18 mouse cellular contexts compared by ENCODE assay signal in the genomic region with DNA sequence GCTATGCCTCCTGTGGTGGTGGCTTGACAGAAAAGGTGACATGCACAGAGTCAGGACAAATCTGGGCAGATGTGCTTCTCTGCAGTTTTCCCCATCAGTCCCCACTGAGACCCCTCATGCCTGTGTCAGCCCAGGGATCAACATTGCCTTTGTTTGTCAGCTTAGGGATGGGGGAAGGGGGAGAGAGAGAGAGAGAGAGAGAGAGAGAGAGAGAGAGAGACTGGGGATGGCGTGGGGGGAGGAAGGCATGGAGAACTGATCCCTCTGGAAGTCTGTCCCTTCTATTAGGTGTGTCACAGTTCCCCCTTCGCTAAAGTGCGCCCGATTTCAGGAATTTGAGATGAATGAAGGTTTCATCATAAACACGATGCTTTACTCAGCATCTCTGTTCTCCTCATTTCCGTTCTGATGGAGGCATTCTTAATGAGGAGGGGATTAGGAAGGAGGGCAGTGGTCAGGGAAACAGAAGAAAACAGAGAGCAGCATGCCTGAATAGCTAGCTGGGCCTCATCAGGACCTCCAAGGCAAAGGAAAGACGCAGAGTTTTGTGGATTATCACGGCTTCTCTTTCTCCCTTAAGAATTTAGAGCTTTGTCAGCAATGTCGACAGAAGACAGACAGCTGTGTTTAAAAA. TPM values are rescaled to one million over a fixed set of nuclear protein-coding genes. Genes with fewer than 3 reads are reported as not detected.
A peak's percentile ranks its signal among the peaks of the same experiment; 100 is the strongest.
DNase-seq lines count a peak whose midpoint lies in the region; ATAC-seq and TF ChIP-seq lines count a peak whose summit lies in the region.
"Had no signal": no experiment of that assay in that cellular context is flagged by ENCODE, and none has a peak within 500 bp of the region (broad histone marks: within the 10 kb centered on the region; RNA-seq: fewer than 3 reads in every experiment).

No protein-coding gene starts in this region.

- no peaks in the 10 kb centered on the region for H3K36me3 ChIP-seq in hindbrain, embryonic 12.5 days
- no peaks in the 10 kb centered on the region for H3K36me3 ChIP-seq in hindbrain, postnatal 0 days (ENCODE audit: insufficient read depth, low read length)
- no peaks in the 10 kb centered on the region for H3K36me3 ChIP-seq in hindbrain, embryonic 13.5 days
- H3K36me3 ChIP-seq in neural tube, embryonic 15.5 days: no peaks in the 10 kb centered on the region
- H3K36me3 ChIP-seq in kidney, embryonic 16.5 days (ENCODE audit: insufficient read depth, low read length): peaks cover 4% of the 10 kb centered on the region; the same call in 1 of the 2 replicates
- H3K36me3 ChIP-seq: embryonic facial prominence, embryonic 12.5 days; liver, embryonic 13.5 days had no signal

- H3K9ac ChIP-seq in hindbrain, embryonic 12.5 days: no peak overlapping the region
- no peak overlapping the region for H3K9ac ChIP-seq in hindbrain, postnatal 0 days (replicated peaks; ENCODE audit: low read length)
- H3K9ac ChIP-seq in hindbrain, embryonic 13.5 days: peak overlapping the region; percentile 49
- H3K9ac ChIP-seq in neural tube, embryonic 15.5 days (replicated peaks): no peak overlapping the region
- H3K9ac ChIP-seq in kidney, embryonic 16.5 days (replicated peaks; ENCODE audit: low read length): no peak overlapping the region
- H3K9ac ChIP-seq: embryonic facial prominence, embryonic 12.5 days; liver, embryonic 13.5 days had no signal

- H3K4me3 ChIP-seq in hindbrain, embryonic 12.5 days: no peak overlapping the region
- no peak overlapping the region for H3K4me3 ChIP-seq in hindbrain, postnatal 0 days (ENCODE audit: low read length)
- no peak overlapping the region for H3K4me3 ChIP-seq in hindbrain, embryonic 13.5 days
- H3K4me3 ChIP-seq in neural tube, embryonic 15.5 days (replicated peaks): no peak overlapping the region
- no peak overlapping the region for H3K4me3 ChIP-seq in kidney, embryonic 16.5 days (ENCODE audit: low read length)
- H3K4me3 ChIP-seq: embryonic facial prominence, embryonic 12.5 days; liver, embryonic 13.5 days; myocyte had no signal

- WGBS in hindbrain, embryonic 12.5 days: 14% methylated on average over 9 of the region's 9 CpGs
- 17% methylated on average over 9 of the region's 9 CpGs for WGBS in hindbrain, postnatal 0 days
- 14% methylated on average over 9 of the region's 9 CpGs for WGBS in hindbrain, embryonic 13.5 days
- WGBS in neural tube, embryonic 15.5 days: 21% methylated on average over 9 of the region's 9 CpGs
- WGBS in kidney, embryonic 16.5 days: 32% methylated on average over 9 of the region's 9 CpGs

- ATAC-seq in hindbrain, embryonic 12.5 days (ENCODE audit: low FRiP score): peak; percentile 62
- ATAC-seq in hindbrain, postnatal 0 days: no peak
- ATAC-seq in hindbrain, embryonic 13.5 days (ENCODE audit: low FRiP score): peak; percentile 72
- peak; percentile 42; the same call in 1 of the 2 replicates for ATAC-seq in neural tube, embryonic 15.5 days (ENCODE audit: low FRiP score)
- no peak for ATAC-seq in kidney, embryonic 16.5 days (ENCODE audit: low FRiP score, low TSS enrichment)

- TF ChIP-seq CTCF in hindbrain, postnatal 0 days (IDR thresholded peaks at IDR 0.05; ENCODE audit: low read depth): no peak

- no peaks in the 10 kb centered on the region for H3K27me3 ChIP-seq in hindbrain, embryonic 12.5 days
- no peaks in the 10 kb centered on the region for H3K27me3 ChIP-seq in hindbrain, postnatal 0 days (ENCODE audit: insufficient read depth, low read length)
- no peaks in the 10 kb centered on the region for H3K27me3 ChIP-seq in hindbrain, embryonic 13.5 days
- no peaks in the 10 kb centered on the region for H3K27me3 ChIP-seq in neural tube, embryonic 15.5 days (replicated peaks)
- H3K27me3 ChIP-seq in kidney, embryonic 16.5 days (ENCODE audit: insufficient read depth, low read length): no peaks in the 10 kb centered on the region
- H3K27me3 ChIP-seq: embryonic facial prominence, embryonic 12.5 days; liver, embryonic 13.5 days had no signal

- DNase-seq in hindbrain, postnatal 0 days (ENCODE audit: low spot score): no peak
- DNase-seq in embryo, embryonic 11 days: peak; percentile 40
- DNase-seq in thymus, postnatal 0 days (ENCODE audit: low spot score): no peak
- DNase-seq: cerebellum, adult 2 months; heart, postnatal 36 days; kidney, adult 18-20 months; kidney, postnatal 25 days; layer of hippocampus, adult 9-11 months; liver, embryonic 13.5 days; right cerebral cortex, postnatal 4 days had no signal

- peaks cover 22% of the 10 kb centered on the region for H3K4me1 ChIP-seq in hindbrain, embryonic 12.5 days
- H3K4me1 ChIP-seq in hindbrain, postnatal 0 days (ENCODE audit: insufficient read depth, low read length): peaks cover 14% of the 10 kb centered on the region; the same call in 1 of the 2 replicates
- peaks cover 36% of the 10 kb centered on the region for H3K4me1 ChIP-seq in hindbrain, embryonic 13.5 days (replicated peaks)
- peaks cover 35% of the 10 kb centered on the region for H3K4me1 ChIP-seq in neural tube, embryonic 15.5 days
- peaks cover 25% of the 10 kb centered on the region for H3K4me1 ChIP-seq in kidney, embryonic 16.5 days (ENCODE audit: insufficient read depth, low read length)

- H3K9me3 ChIP-seq in hindbrain, embryonic 12.5 days (replicated peaks): no peaks in the 10 kb centered on the region
- no peaks in the 10 kb centered on the region for H3K9me3 ChIP-seq in hindbrain, postnatal 0 days (ENCODE audit: low read length)
- H3K9me3 ChIP-seq in hindbrain, embryonic 13.5 days: no peaks in the 10 kb centered on the region
- no peaks in the 10 kb centered on the region for H3K9me3 ChIP-seq in neural tube, embryonic 15.5 days (replicated peaks)
- H3K9me3 ChIP-seq in kidney, embryonic 16.5 days (ENCODE audit: low read length): no peaks in the 10 kb centered on the region
- H3K9me3 ChIP-seq: embryonic facial prominence, embryonic 12.5 days; liver, embryonic 13.5 days had no signal

- H3K27ac ChIP-seq in hindbrain, embryonic 12.5 days: no peak overlapping the region
- H3K27ac ChIP-seq in hindbrain, postnatal 0 days: no peak overlapping the region
- H3K27ac ChIP-seq in hindbrain, embryonic 13.5 days: no peak overlapping the region
- H3K27ac ChIP-seq in neural tube, embryonic 15.5 days (replicated peaks): no peak overlapping the region
- H3K27ac ChIP-seq in kidney, embryonic 16.5 days (ENCODE audit: low read length): no peak overlapping the region
- H3K27ac ChIP-seq: embryonic facial prominence, embryonic 12.5 days; liver, embryonic 13.5 days had no signal

- no peak overlapping the region for H3K4me2 ChIP-seq in hindbrain, embryonic 12.5 days (replicated peaks)
- H3K4me2 ChIP-seq in hindbrain, postnatal 0 days (ENCODE audit: low read depth, low read length): no peak overlapping the region
- no peak overlapping the region for H3K4me2 ChIP-seq in hindbrain, embryonic 13.5 days
- H3K4me2 ChIP-seq in neural tube, embryonic 15.5 days: no peak overlapping the region
- H3K4me2 ChIP-seq in kidney, embryonic 16.5 days (replicated peaks; ENCODE audit: low read depth, low read length): no peak overlapping the region
- H3K4me2 ChIP-seq: embryonic facial prominence, embryonic 12.5 days; heart, embryonic 11.5 days; liver, embryonic 13.5 days had no signal

RNA-seq across cellular contexts. Expression of gene Ptprg, which starts 24.1 kb away (rescaled TPM):
- 55.8 and 63.4 TPM in 2 replicates for polyA plus RNA-seq in hindbrain, embryonic 12.5 days (2016; fragmentation: Nextera tagmentation; extraction: Ambion mirVana)
- 90.5 and 101 TPM in 2 replicates for total RNA-seq in hindbrain, postnatal 0 days (2014; rRNA removed)
- 33.0 and 35.6 TPM in 2 replicates for polyA plus RNA-seq in hindbrain, postnatal 0 days (2015; fragmentation: Nextera tagmentation; extraction: Ambion mirVana)
- 47.3 and 47.5 TPM in 2 replicates for polyA plus RNA-seq in hindbrain, embryonic 13.5 days (2015; fragmentation: Nextera tagmentation; extraction: Ambion mirVana)
- polyA plus RNA-seq in neural tube, embryonic 15.5 days (2015; fragmentation: Nextera tagmentation; extraction: Ambion mirVana): 36.2 and 40.4 TPM in 2 replicates
- 38.7 and 42.2 TPM in 2 replicates for polyA plus RNA-seq in kidney, embryonic 16.5 days (2015; fragmentation: Nextera tagmentation; extraction: Ambion mirVana)
- polyA plus RNA-seq in thymus, postnatal 0 days (2015; fragmentation: Nextera tagmentation; extraction: Ambion mirVana): 5.3 and 6.1 TPM in 2 replicates
- total RNA-seq: megakaryocyte progenitor cell, adult 5-6 weeks had no signal

Comparison
In these comparisons a context has a peak if more than half of its experiments do, and no peak if none do; other contexts are left out.
1. ATAC-seq: peak in hindbrain, embryonic 12.5 days (single experiment), hindbrain, embryonic 13.5 days (single experiment) and neural tube, embryonic 15.5 days (single experiment); none in hindbrain, postnatal 0 days (single experiment) and kidney, embryonic 16.5 days (single experiment).